Mouse (Mus musculus) layer of hippocampus, postnatal 25 days (tissue): ENCODE results near the gene Ankrd40. TPM values are rescaled to one million over a fixed set of nuclear protein-coding genes. Genes with fewer than 3 reads are reported as not detected.

Experiments used
- DNase-seq, 2 experiments: peaks; one replicate each; pipeline ENCODE4 v3.0.0; 2022; ENCODE audit warnings: mixed read lengths in 2 of 2, low spot score in 1 of 2; ENCODE audit errors: extremely low spot score in 1 of 2
- total RNA-seq, 2 experiments: library from RNA; stranded (reverse); gene quantifications; 2 replicates each; pipeline ENCODE4 v1.2.3; 2021

Gene Ankrd40
- total RNA-seq, 2 experiments from 2014 or later, result 123 to 125 TPM

- no peak for DNase-seq
These were observed 5.2 kb upstream of the Ankrd40 start for GRCm38 (mm10) chr11:94322636-94323035.

GRCm38 (mm10) chr11:94323271-94323925 is 4.4 kb upstream of the Ankrd40 start:
- DNase-seq, result no peak

GRCm38 (mm10) chr11:94324618-94325017 is 3.2 kb upstream of the Ankrd40 start:
- DNase-seq, result no peak

- no peak for DNase-seq
These were observed 815 bp upstream of the Ankrd40 start for GRCm38 (mm10) chr11:94326961-94327411.

GRCm38 (mm10) chr11:94328644-94329025 is 834 bp downstream of the Ankrd40 start:
- DNase-seq, result no peak

GRCm38 (mm10) chr11:94329270-94329891 is 1.6 kb downstream of the Ankrd40 start:
- peak in 1 of 2 experiments; percentile 50 for DNase-seq

- no peak for DNase-seq
These were observed 2.4 kb downstream of the Ankrd40 start for GRCm38 (mm10) chr11:94330211-94330610.

GRCm38 (mm10) chr11:94332726-94333125 is 4.9 kb downstream of the Ankrd40 start:
- DNase-seq, result no peak

- no peak for DNase-seq
These were observed 6.7 kb downstream of the Ankrd40 start for GRCm38 (mm10) chr11:94334386-94334968.

- no peak for DNase-seq
These were observed 8.8 kb downstream of the Ankrd40 start for GRCm38 (mm10) chr11:94336551-94336950.

- DNase-seq, result no peak
These were observed 10.5 kb downstream of the Ankrd40 start for GRCm38 (mm10) chr11:94338347-94338746.

- DNase-seq, result peak in 1 of 2 experiments; percentile 40
These were observed 12.2 kb downstream of the Ankrd40 start for GRCm38 (mm10) chr11:94339732-94340585.

- DNase-seq, result no peak
These were observed 13.4 kb downstream of the Ankrd40 start for GRCm38 (mm10) chr11:94340948-94341933.

- no peak for DNase-seq
These were observed 14.5 kb downstream of the Ankrd40 start for GRCm38 (mm10) chr11:94342114-94342905.

- DNase-seq, result no peak
These were observed 16.2 kb downstream of the Ankrd40 start for GRCm38 (mm10) chr11:94343955-94344358.

GRCm38 (mm10) chr11:94344470-94344869 is 16.7 kb downstream of the Ankrd40 start:
- DNase-seq, result no peak

- DNase-seq, result no peak
These were observed 18.1 kb downstream of the Ankrd40 start for GRCm38 (mm10) chr11:94345926-94346325.

GRCm38 (mm10) chr11:94346611-94347010 is 18.8 kb downstream of the Ankrd40 start:
- DNase-seq, result no peak

- DNase-seq, result no peak
These were observed 19.3 kb downstream of the Ankrd40 start for GRCm38 (mm10) chr11:94347063-94347575.
